Mouse (Mus musculus): ENCODE results near the gene Pcdh7. TPM values are rescaled to one million over a fixed set of nuclear protein-coding genes. Genes with fewer than 3 reads are reported as not detected.

The Pcdh7 gene
- total and polyA plus RNA-seq, 2 experiments, result 0.32 to 1.5 TPM

- Histone ChIP-seq H3K36me3 (ENCODE audit: control insufficient read depth, insufficient read depth, low read length) (no peaks in the 10 kb centered on the region), H3K79me2 (ENCODE audit: control insufficient read depth, insufficient read depth, low read length) (no peaks in the 10 kb centered on the region), H3K27ac (replicated peaks; ENCODE audit: insufficient read depth, low read depth, low read length) (no peak overlapping the region), H3K9ac (ENCODE audit: low read depth, low read length) (no peak overlapping the region), H3K27me3 (ENCODE audit: control insufficient read depth, insufficient read depth, low read length) (no peaks in the 10 kb centered on the region), H3K4me3 (ENCODE audit: insufficient read depth, low read depth, low read length) (no peak overlapping the region), H3K4me1 (ENCODE audit: control insufficient read depth, insufficient read depth, low read length) (no peaks in the 10 kb centered on the region)
- no peak for TF ChIP-seq POLR2A (IDR thresholded peaks at IDR 0.05; ENCODE audit: extremely low read depth, insufficient read depth, low read length)
- TF ChIP-seq CTCF (IDR thresholded peaks at IDR 0.05; ENCODE audit: low read depth, low read length), result no peak
- DNase-seq (ENCODE audit: extremely low read depth, low read depth, low spot score), result no peak
- WGBS, result 87% methylated on average over 1 of the region's 1 CpGs
Observed at GRCm38 (mm10) chr5:57870727-57871126, 153.0 kb downstream of the Pcdh7 start.

- H3K36me3 ChIP-seq (ENCODE audit: control insufficient read depth, insufficient read depth, low read length), result no peaks in the 10 kb centered on the region
- no peak overlapping the region for H3K4me3 ChIP-seq (ENCODE audit: insufficient read depth, low read depth, low read length)
- TF ChIP-seq CTCF (IDR thresholded peaks at IDR 0.05; ENCODE audit: low read depth, low read length) (no peak), POLR2A (IDR thresholded peaks at IDR 0.05; ENCODE audit: extremely low read depth, insufficient read depth, low read length) (no peak)
- H3K27me3 ChIP-seq (ENCODE audit: control insufficient read depth, insufficient read depth, low read length), result no peaks in the 10 kb centered on the region
- no peak overlapping the region for H3K9ac ChIP-seq (ENCODE audit: low read depth, low read length)
- no peaks in the 10 kb centered on the region for H3K79me2 ChIP-seq (ENCODE audit: control insufficient read depth, insufficient read depth, low read length)
- no peak for DNase-seq (ENCODE audit: extremely low read depth, low read depth, low spot score)
- no peak overlapping the region for H3K27ac ChIP-seq (replicated peaks; ENCODE audit: insufficient read depth, low read depth, low read length)
- H3K4me1 ChIP-seq (ENCODE audit: control insufficient read depth, insufficient read depth, low read length), result no peaks in the 10 kb centered on the region
Observed at GRCm38 (mm10) chr5:57884982-57885381, 167.2 kb downstream of the Pcdh7 start.

- Histone ChIP-seq H3K9ac (ENCODE audit: low read depth, low read length) (no peak overlapping the region), H3K27me3 (ENCODE audit: control insufficient read depth, insufficient read depth, low read length) (no peaks in the 10 kb centered on the region), H3K27ac (replicated peaks; ENCODE audit: insufficient read depth, low read depth, low read length) (no peak overlapping the region), H3K4me1 (ENCODE audit: control insufficient read depth, insufficient read depth, low read length) (no peaks in the 10 kb centered on the region), H3K79me2 (ENCODE audit: control insufficient read depth, insufficient read depth, low read length) (no peaks in the 10 kb centered on the region), H3K4me3 (ENCODE audit: insufficient read depth, low read depth, low read length) (no peak overlapping the region), H3K36me3 (ENCODE audit: control insufficient read depth, insufficient read depth, low read length) (no peaks in the 10 kb centered on the region)
- 71% methylated on average over 7 of the region's 7 CpGs for whole genome bisulfite sequencing
- DNase-seq (ENCODE audit: extremely low read depth, low read depth, low spot score), result peak; percentile 6
- TF ChIP-seq CTCF (IDR thresholded peaks at IDR 0.05; ENCODE audit: low read depth, low read length) (no peak), POLR2A (IDR thresholded peaks at IDR 0.05; ENCODE audit: extremely low read depth, insufficient read depth, low read length) (no peak)
Observed at GRCm38 (mm10) chr5:57899018-57899614, 181.3 kb downstream of the Pcdh7 start.

GRCm38 (mm10) chr5:57907218-57907617, 189.5 kb downstream of the Pcdh7 start:
- no peak overlapping the region for H3K27ac ChIP-seq (replicated peaks; ENCODE audit: insufficient read depth, low read depth, low read length)
- H3K36me3 ChIP-seq (ENCODE audit: control insufficient read depth, insufficient read depth, low read length), result no peaks in the 10 kb centered on the region
- no peak overlapping the region for H3K9ac ChIP-seq (ENCODE audit: low read depth, low read length)
- H3K4me1 ChIP-seq (ENCODE audit: control insufficient read depth, insufficient read depth, low read length), result no peaks in the 10 kb centered on the region
- H3K27me3 ChIP-seq (ENCODE audit: control insufficient read depth, insufficient read depth, low read length), result no peaks in the 10 kb centered on the region
- H3K4me3 ChIP-seq (ENCODE audit: insufficient read depth, low read depth, low read length), result no peak overlapping the region
- no peaks in the 10 kb centered on the region for H3K79me2 ChIP-seq (ENCODE audit: control insufficient read depth, insufficient read depth, low read length)
- DNase-seq (ENCODE audit: extremely low read depth, low read depth, low spot score), result no peak
- 73% methylated on average over 4 of the region's 4 CpGs for WGBS
- TF ChIP-seq POLR2A (IDR thresholded peaks at IDR 0.05; ENCODE audit: extremely low read depth, insufficient read depth, low read length) (no peak), CTCF (IDR thresholded peaks at IDR 0.05; ENCODE audit: low read depth, low read length) (no peak)

GRCm38 (mm10) chr5:57921140-57921539, 203.4 kb downstream of the Pcdh7 start:
- Histone ChIP-seq H3K79me2 (ENCODE audit: control insufficient read depth, insufficient read depth, low read length) (no peaks in the 10 kb centered on the region), H3K4me3 (ENCODE audit: insufficient read depth, low read depth, low read length) (no peak overlapping the region), H3K9ac (ENCODE audit: low read depth, low read length) (no peak overlapping the region), H3K27me3 (ENCODE audit: control insufficient read depth, insufficient read depth, low read length) (no peaks in the 10 kb centered on the region), H3K36me3 (ENCODE audit: control insufficient read depth, insufficient read depth, low read length) (no peaks in the 10 kb centered on the region), H3K27ac (replicated peaks; ENCODE audit: insufficient read depth, low read depth, low read length) (no peak overlapping the region), H3K4me1 (ENCODE audit: control insufficient read depth, insufficient read depth, low read length) (no peaks in the 10 kb centered on the region)
- no peak for DNase-seq (ENCODE audit: extremely low read depth, low read depth, low spot score)
- TF ChIP-seq CTCF (IDR thresholded peaks at IDR 0.05; ENCODE audit: low read depth, low read length), result no peak
- no peak for TF ChIP-seq POLR2A (IDR thresholded peaks at IDR 0.05; ENCODE audit: extremely low read depth, insufficient read depth, low read length)
- 88% methylated on average over 5 of the region's 5 CpGs for WGBS

GRCm38 (mm10) chr5:57931331-57931730, 213.6 kb downstream of the Pcdh7 start:
- 97% methylated on average over 5 of the region's 5 CpGs for WGBS
- Histone ChIP-seq H3K4me3 (ENCODE audit: insufficient read depth, low read depth, low read length) (no peak overlapping the region), H3K27me3 (ENCODE audit: control insufficient read depth, insufficient read depth, low read length) (no peaks in the 10 kb centered on the region), H3K4me1 (ENCODE audit: control insufficient read depth, insufficient read depth, low read length) (no peaks in the 10 kb centered on the region), H3K79me2 (ENCODE audit: control insufficient read depth, insufficient read depth, low read length) (no peaks in the 10 kb centered on the region), H3K9ac (ENCODE audit: low read depth, low read length) (no peak overlapping the region), H3K27ac (replicated peaks; ENCODE audit: insufficient read depth, low read depth, low read length) (no peak overlapping the region), H3K36me3 (ENCODE audit: control insufficient read depth, insufficient read depth, low read length) (no peaks in the 10 kb centered on the region)
- no peak for DNase-seq (ENCODE audit: extremely low read depth, low read depth, low spot score)
- TF ChIP-seq CTCF (IDR thresholded peaks at IDR 0.05; ENCODE audit: low read depth, low read length) (no peak), POLR2A (IDR thresholded peaks at IDR 0.05; ENCODE audit: extremely low read depth, insufficient read depth, low read length) (no peak)

Measured in liver, adult 2 months (tissue).